Mouse (Mus musculus) hindbrain, embryonic 11.5 days (tissue): Measurements from ENCODE around the gene Slc12a7. TPM values are rescaled to one million over a fixed set of nuclear protein-coding genes. Genes with fewer than 3 reads are reported as not detected.

Experiments
- ATAC-seq: fragments of 200-750 bp; cut with Nextera tagmentation; 2 replicates; pipeline ENCODE4 v1.8.0; 2017; ENCODE audit warnings: mild to moderate bottlenecking, moderate TSS enrichment, moderate library complexity; ENCODE audit not compliant: low FRiP score
- DNase-seq: peaks from one replicate; pipeline ENCODE4 v3.0.0-alpha.2; 2015; ENCODE audit warnings: low spot score
- H3K27ac ChIP-seq: fragments of 300-500 bp; sonication (generic); 2 replicates; pipeline ENCODE4 v1.5.1; 2014; ENCODE audit warnings: mild to moderate bottlenecking, low read depth, low read length
- H3K27me3 ChIP-seq: fragments of 300-500 bp; sonication (generic); 2 replicates; pipeline ENCODE4 v1.6.1; 2014; ENCODE audit warnings: mild to moderate bottlenecking, low read length, moderate library complexity, mixed read lengths; ENCODE audit not compliant: control insufficient read depth, insufficient read depth
- H3K36me3 ChIP-seq: fragments of 300-500 bp; sonication (generic); 2 replicates; pipeline ENCODE4 v1.6.1; 2014; ENCODE audit warnings: mild to moderate bottlenecking, low read length, moderate library complexity, mixed read lengths; ENCODE audit not compliant: control insufficient read depth, insufficient read depth
- H3K4me1 ChIP-seq: fragments of 300-500 bp; sonication (generic); replicated peaks from 2 replicates; pipeline ENCODE4 v1.6.1; 2014; ENCODE audit warnings: low read length, mixed read lengths; ENCODE audit not compliant: control insufficient read depth, insufficient read depth
- H3K4me2 ChIP-seq: fragments of 300-500 bp; sonication (generic); replicated peaks from 2 replicates; pipeline ENCODE4 v1.6.1; 2014; ENCODE audit warnings: mild to moderate bottlenecking, low read depth, low read length
- H3K4me3 ChIP-seq: fragments of 300-500 bp; sonication (generic); 2 replicates; pipeline ENCODE4 v1.5.1; 2014; ENCODE audit warnings: low read depth, low read length
- H3K9ac ChIP-seq: fragments of 300-500 bp; sonication (generic); 2 replicates; pipeline ENCODE4 v1.6.1; 2014; ENCODE audit warnings: low read depth, low read length
- H3K9me3 ChIP-seq: fragments of 300-500 bp; sonication (generic); 2 replicates; pipeline ENCODE4 v1.6.1; 2016; ENCODE audit warnings: low read length; ENCODE audit not compliant: control insufficient read depth
- WGBS: fragments of 180-500 bp; shearing (Covaris S2); extraction: QIAGEN DNeasy Blood & Tissue Kit; methylation state at CpG from one replicate; pipeline ENCODE4 v1.1.7; 2014; 5-methylcytosine and 5-hydroxymethylcytosine counted together
- polyA plus RNA-seq: library from polyadenylated mRNA; unstranded; fragments of >200 nt; fragmentation: Nextera tagmentation; extraction: Ambion mirVana; gene quantifications from 2 replicates; pipeline ENCODE4 v1.2.1, GENCODE M21; 2014

Slc12a7 gene
- polyA plus RNA-seq, 1 experiment from 2014 or later = 34.2 TPM

GRCm38 (mm10) chr13:73822187-73822800 is 89.4 kb downstream of the Slc12a7 start:
- Histone ChIP-seq H3K9ac (no peak overlapping the region), H3K4me3 (no peak overlapping the region), H3K27ac (no peak overlapping the region), H3K27me3 (no peaks in the 10 kb centered on the region), H3K4me1 (no peaks in the 10 kb centered on the region), H3K36me3 (no peaks in the 10 kb centered on the region), H3K4me2 (no peak overlapping the region), H3K9me3 (no peaks in the 10 kb centered on the region)
- WGBS = 67% methylated on average over 4 of the region's 4 CpGs
- ATAC-seq = no peak
- peak; percentile 67 for DNase-seq

- no peak for DNase-seq
- ATAC-seq = no peak
- WGBS = 82% methylated on average over 6 of the region's 6 CpGs
Observed at GRCm38 (mm10) chr13:73823711-73824110, 90.8 kb downstream of the Slc12a7 start.

GRCm38 (mm10) chr13:73827243-73827642 is 94.3 kb downstream of the Slc12a7 start:
- no peak for ATAC-seq
- 83% methylated on average over 8 of the region's 8 CpGs for WGBS

More at GRCm38 (mm10) chr13:73823711-73824110, 90.8 kb downstream of the Slc12a7 start:
- Histone ChIP-seq H3K36me3 (no peaks in the 10 kb centered on the region), H3K4me3 (no peak overlapping the region), H3K9me3 (no peaks in the 10 kb centered on the region), H3K4me1 (no peaks in the 10 kb centered on the region), H3K9ac (no peak overlapping the region), H3K27me3 (no peaks in the 10 kb centered on the region), H3K27ac (no peak overlapping the region), H3K4me2 (no peak overlapping the region)

GRCm38 (mm10) chr13:73831486-73831885 is 98.6 kb downstream of the Slc12a7 start:
- Histone ChIP-seq H3K9ac (no peak overlapping the region), H3K4me1 (no peaks in the 10 kb centered on the region), H3K27ac (no peak overlapping the region), H3K36me3 (no peaks in the 10 kb centered on the region), H3K4me3 (no peak overlapping the region), H3K4me2 (no peak overlapping the region), H3K9me3 (no peaks in the 10 kb centered on the region), H3K27me3 (no peaks in the 10 kb centered on the region)
- WGBS = 0% methylated on average over 2 of the region's 2 CpGs
- ATAC-seq (no peak), DNase-seq (peak; percentile 82)

More at GRCm38 (mm10) chr13:73827243-73827642, 94.3 kb downstream of the Slc12a7 start:
- Histone ChIP-seq H3K4me2 (no peak overlapping the region), H3K4me1 (no peaks in the 10 kb centered on the region), H3K27ac (no peak overlapping the region), H3K9ac (no peak overlapping the region), H3K36me3 (no peaks in the 10 kb centered on the region), H3K4me3 (no peak overlapping the region), H3K27me3 (no peaks in the 10 kb centered on the region), H3K9me3 (no peaks in the 10 kb centered on the region)
- DNase-seq = no peak

GRCm38 (mm10) chr13:73833809-73834208 is 100.9 kb downstream of the Slc12a7 start:
- peak; percentile 30 for DNase-seq

GRCm38 (mm10) chr13:73835791-73836190 is 102.9 kb downstream of the Slc12a7 start:
- DNase-seq (no peak), ATAC-seq (no peak)
- Histone ChIP-seq H3K9ac (no peak overlapping the region), H3K9me3 (no peaks in the 10 kb centered on the region), H3K27me3 (no peaks in the 10 kb centered on the region), H3K27ac (no peak overlapping the region), H3K36me3 (no peaks in the 10 kb centered on the region), H3K4me1 (no peaks in the 10 kb centered on the region), H3K4me2 (no peak overlapping the region), H3K4me3 (no peak overlapping the region)
- 72% methylated on average over 4 of the region's 4 CpGs for WGBS

More at GRCm38 (mm10) chr13:73833809-73834208, 100.9 kb downstream of the Slc12a7 start:
- Histone ChIP-seq H3K4me3 (no peak overlapping the region), H3K27ac (no peak overlapping the region), H3K9ac (no peak overlapping the region), H3K9me3 (no peaks in the 10 kb centered on the region), H3K27me3 (no peaks in the 10 kb centered on the region), H3K36me3 (no peaks in the 10 kb centered on the region), H3K4me1 (no peaks in the 10 kb centered on the region), H3K4me2 (no peak overlapping the region)
- ATAC-seq = no peak
- WGBS = 55% methylated on average over 12 of the region's 12 CpGs

GRCm38 (mm10) chr13:73836491-73836890 is 103.6 kb downstream of the Slc12a7 start:
- no peak for ATAC-seq
- WGBS = 79% methylated on average over 6 of the region's 6 CpGs

GRCm38 (mm10) chr13:73837708-73838107 is 104.8 kb downstream of the Slc12a7 start:
- DNase-seq = no peak
- Histone ChIP-seq H3K9me3 (no peaks in the 10 kb centered on the region), H3K27ac (no peak overlapping the region), H3K27me3 (no peaks in the 10 kb centered on the region), H3K4me3 (no peak overlapping the region), H3K36me3 (no peaks in the 10 kb centered on the region), H3K9ac (no peak overlapping the region), H3K4me1 (no peaks in the 10 kb centered on the region), H3K4me2 (no peak overlapping the region)
- 78% methylated on average over 8 of the region's 8 CpGs for WGBS
- ATAC-seq = no peak

More at GRCm38 (mm10) chr13:73836491-73836890, 103.6 kb downstream of the Slc12a7 start:
- H3K9me3 ChIP-seq = no peaks in the 10 kb centered on the region
- DNase-seq = no peak
- no peaks in the 10 kb centered on the region for H3K36me3 ChIP-seq
- H3K27me3 ChIP-seq = no peaks in the 10 kb centered on the region
- no peaks in the 10 kb centered on the region for H3K4me1 ChIP-seq
- no peak overlapping the region for H3K9ac ChIP-seq
- H3K4me2 ChIP-seq = no peak overlapping the region
- H3K4me3 ChIP-seq = no peak overlapping the region
- H3K27ac ChIP-seq = no peak overlapping the region

- no peak overlapping the region for H3K9ac ChIP-seq
- no peak overlapping the region for H3K4me3 ChIP-seq
- H3K27me3 ChIP-seq = no peaks in the 10 kb centered on the region
- 75% methylated on average over 11 of the region's 11 CpGs for WGBS
- ATAC-seq (no peak), DNase-seq (no peak)
- H3K4me1 ChIP-seq = no peaks in the 10 kb centered on the region
- no peaks in the 10 kb centered on the region for H3K36me3 ChIP-seq
- H3K4me2 ChIP-seq = no peak overlapping the region
- H3K9me3 ChIP-seq = no peaks in the 10 kb centered on the region
- H3K27ac ChIP-seq = no peak overlapping the region
Observed at GRCm38 (mm10) chr13:73839137-73839548, 106.2 kb downstream of the Slc12a7 start.
